Mouse (Mus musculus): ENCODE measurements around the gene Dap. TPM values are rescaled to one million over a fixed set of nuclear protein-coding genes. Genes with fewer than 3 reads are reported as not detected.

Gene Dap
- polyA plus RNA-seq, 1 experiment from 2014 or later, result 63.4 TPM

DNA sequence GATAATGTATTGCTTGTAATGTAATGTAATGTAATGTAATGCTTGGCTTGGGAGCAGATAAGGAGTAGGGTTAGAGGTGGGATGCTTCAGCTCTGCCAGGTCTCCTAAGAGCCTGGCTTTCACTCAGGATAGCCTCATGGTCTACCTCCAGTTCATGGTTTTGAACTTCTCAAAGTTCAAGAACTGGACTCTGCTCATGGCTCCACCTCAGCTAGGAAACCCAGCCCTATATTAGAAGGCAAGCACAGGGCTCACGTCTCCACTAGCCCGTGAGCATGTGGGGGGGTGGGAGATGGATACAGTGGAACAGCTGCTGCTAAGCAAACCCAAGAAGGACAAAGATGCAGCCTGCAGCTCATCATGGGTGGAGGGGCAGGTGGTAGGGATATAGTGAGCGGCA is 61.6 kb downstream of the Dap start:
- Histone ChIP-seq H3K4me2 (ENCODE audit: low read length) (no peak overlapping the region), H3K4me3 (ENCODE audit: control insufficient read depth in 1 of 2, insufficient read depth in 1 of 2, low read depth in 1 of 2, low read length in 2 of 2) (no peak overlapping the region), H3K36me3 (ENCODE audit: control insufficient read depth, insufficient read depth, low read length) (no peaks in the 10 kb centered on the region), H3K27ac (replicated peaks in 1 of 2; ENCODE audit: control insufficient read depth in 1 of 2, insufficient read depth in 1 of 2, low read depth in 2 of 2, low read length in 2 of 2) (no peak overlapping the region), H3K9ac (ENCODE audit: low read length) (no peak overlapping the region), H3K27me3 (ENCODE audit: control insufficient read depth, insufficient read depth, low read length) (no peaks in the 10 kb centered on the region), H3K9me3 (ENCODE audit: control insufficient read depth, low read length) (no peaks in the 10 kb centered on the region), H3K4me1 (ENCODE audit: control insufficient read depth in 2 of 2, insufficient read depth in 2 of 2, low read length in 2 of 2) (peaks cover 2 to 3% of the 10 kb centered on the region in 2 experiments)
- 93% methylated on average over 3 of the region's 3 CpGs for WGBS
- no peak for ATAC-seq (ENCODE audit: insufficient number of reproducible peaks, insufficient read depth, low FRiP score, low read depth)

DNA sequence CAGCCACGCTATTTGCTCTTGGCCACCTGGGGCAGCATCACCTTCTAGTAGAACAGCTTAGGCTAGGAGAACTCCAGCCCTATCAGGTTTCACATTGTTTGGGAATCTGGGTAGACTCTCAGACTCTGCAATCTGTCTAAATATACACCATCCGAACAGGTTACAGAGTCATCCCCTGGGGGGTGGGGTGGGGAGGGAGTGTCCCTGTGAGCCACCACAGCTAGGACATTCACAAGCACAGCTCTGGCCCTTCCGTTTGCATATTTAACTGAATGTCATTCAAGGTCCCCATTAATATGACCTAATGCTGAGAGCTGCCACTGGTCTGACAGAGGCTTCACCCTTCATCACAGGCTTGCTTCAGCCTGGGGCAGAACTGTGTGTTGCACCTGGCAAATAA is 68.5 kb downstream of the Dap start:
- peak overlapping the region; percentile 9; the same call in 1 of the 2 replicates for H3K4me2 ChIP-seq (ENCODE audit: low read length)
- H3K27me3 ChIP-seq (ENCODE audit: control insufficient read depth, insufficient read depth, low read length), result peaks cover 11% of the 10 kb centered on the region
- no peak overlapping the region; the same call in 1 of the 2 replicates for H3K9ac ChIP-seq (ENCODE audit: low read length)
- H3K4me3 ChIP-seq (ENCODE audit: control insufficient read depth in 1 of 2, insufficient read depth in 1 of 2, low read depth in 1 of 2, low read length in 2 of 2), result no peak overlapping the region
- ATAC-seq (ENCODE audit: insufficient number of reproducible peaks, insufficient read depth, low FRiP score, low read depth), result peak; percentile 82
- no peaks in the 10 kb centered on the region for H3K36me3 ChIP-seq (ENCODE audit: control insufficient read depth, insufficient read depth, low read length)
- peak overlapping the region; percentile 17 to 55; a peak in 3 of 4 replicates for H3K27ac ChIP-seq (replicated peaks in 1 of 2; ENCODE audit: control insufficient read depth in 1 of 2, insufficient read depth in 1 of 2, low read depth in 2 of 2, low read length in 2 of 2)
- no peaks in the 10 kb centered on the region for H3K9me3 ChIP-seq (ENCODE audit: control insufficient read depth, low read length)
- peaks cover 13 to 20% of the 10 kb centered on the region in 2 experiments for H3K4me1 ChIP-seq (ENCODE audit: control insufficient read depth in 2 of 2, insufficient read depth in 2 of 2, low read length in 2 of 2)
- WGBS, result 9% methylated on average over 3 of the region's 3 CpGs

DNA sequence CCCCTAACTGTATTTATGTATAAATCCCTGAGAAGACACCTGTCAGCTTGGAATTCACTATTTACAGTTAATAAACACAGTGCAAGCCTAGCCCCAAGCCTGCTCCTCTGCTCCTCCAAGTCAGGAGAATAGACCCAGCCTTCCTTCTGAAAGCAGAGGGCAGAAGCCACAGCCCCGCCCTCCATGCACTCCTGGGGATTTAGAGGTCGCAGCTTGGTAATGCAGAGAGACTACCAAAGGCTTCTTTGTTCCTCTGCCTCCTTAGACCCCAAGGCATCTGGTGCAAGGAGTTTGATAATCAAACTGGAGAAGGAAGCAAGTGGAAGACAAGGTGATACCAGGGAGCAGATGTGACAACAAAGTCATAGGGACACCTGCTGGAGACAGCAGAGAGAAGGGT is 70.2 kb downstream of the Dap start:
- Histone ChIP-seq H3K4me1 (ENCODE audit: control insufficient read depth in 2 of 2, insufficient read depth in 2 of 2, low read length in 2 of 2) (peaks cover 17 to 21% of the 10 kb centered on the region in 2 experiments), H3K4me3 (ENCODE audit: control insufficient read depth in 1 of 2, insufficient read depth in 1 of 2, low read depth in 1 of 2, low read length in 2 of 2) (no peak overlapping the region), H3K9me3 (ENCODE audit: control insufficient read depth, low read length) (no peaks in the 10 kb centered on the region), H3K36me3 (ENCODE audit: control insufficient read depth, insufficient read depth, low read length) (no peaks in the 10 kb centered on the region), H3K27me3 (ENCODE audit: control insufficient read depth, insufficient read depth, low read length) (peaks cover 11% of the 10 kb centered on the region), H3K4me2 (ENCODE audit: low read length) (no peak overlapping the region), H3K9ac (ENCODE audit: low read length) (no peak overlapping the region), H3K27ac (replicated peaks in 1 of 2; ENCODE audit: control insufficient read depth in 1 of 2, insufficient read depth in 1 of 2, low read depth in 2 of 2, low read length in 2 of 2) (no peak overlapping the region)
- 34% methylated on average over 2 of the region's 2 CpGs for WGBS
- no peak for ATAC-seq (ENCODE audit: insufficient number of reproducible peaks, insufficient read depth, low FRiP score, low read depth)

DNA sequence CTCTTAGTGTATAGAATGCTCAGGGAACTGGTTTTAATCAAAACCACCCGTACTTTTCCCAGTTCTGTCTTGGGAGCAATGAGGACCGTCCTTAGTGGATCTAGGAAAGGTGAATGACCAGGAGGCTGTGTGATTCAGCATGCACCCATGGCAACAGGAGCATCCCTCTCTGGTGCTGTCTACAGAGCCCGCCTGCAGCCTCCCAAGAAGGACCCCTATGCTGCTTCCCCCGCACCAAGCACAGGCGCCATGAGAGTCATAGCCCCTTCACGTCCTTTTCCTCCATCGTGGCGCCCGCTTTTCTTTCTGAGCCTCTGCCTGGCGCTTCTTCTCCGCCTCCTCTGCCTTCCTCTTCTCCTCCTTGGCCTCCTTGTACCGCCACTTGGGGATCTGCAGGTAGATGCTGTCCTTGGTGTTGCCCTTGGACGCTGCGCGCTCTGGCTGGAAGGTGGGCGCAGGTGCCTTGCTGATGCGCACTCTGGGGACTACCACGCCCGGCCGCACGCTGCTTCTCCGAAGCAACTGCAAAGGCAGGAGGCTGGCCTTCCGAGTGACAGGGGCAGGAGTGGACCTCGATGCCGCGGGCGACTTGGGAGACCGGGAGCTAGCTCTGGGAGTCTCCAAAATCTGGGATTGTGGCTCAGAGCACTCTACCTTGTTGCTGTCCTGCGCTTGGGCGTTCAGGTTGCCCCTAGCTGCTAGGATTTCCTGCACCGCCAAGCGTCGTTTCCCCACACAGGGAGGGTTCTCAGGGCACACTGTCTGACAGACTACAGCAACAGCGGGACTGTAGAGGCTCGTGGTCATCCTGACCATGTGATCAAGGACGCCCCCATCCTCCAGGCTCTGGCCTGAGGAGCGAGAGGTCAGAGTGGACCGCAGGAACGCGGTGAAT is 73.0 kb downstream of the Dap start:
- Histone ChIP-seq H3K27me3 (ENCODE audit: control insufficient read depth, insufficient read depth, low read length) (peaks cover 11% of the 10 kb centered on the region), H3K27ac (replicated peaks in 1 of 2; ENCODE audit: control insufficient read depth in 1 of 2, insufficient read depth in 1 of 2, low read depth in 2 of 2, low read length in 2 of 2) (no peak overlapping the region), H3K9me3 (ENCODE audit: control insufficient read depth, low read length) (no peaks in the 10 kb centered on the region), H3K4me1 (ENCODE audit: control insufficient read depth in 2 of 2, insufficient read depth in 2 of 2, low read length in 2 of 2) (peaks cover 23 to 29% of the 10 kb centered on the region in 2 experiments), H3K4me2 (ENCODE audit: low read length) (peak overlapping the region; percentile 54), H3K4me3 (ENCODE audit: control insufficient read depth in 1 of 2, insufficient read depth in 1 of 2, low read depth in 1 of 2, low read length in 2 of 2) (peak overlapping the region; percentile 1 to 12; a peak in 3 of 4 replicates), H3K36me3 (ENCODE audit: control insufficient read depth, insufficient read depth, low read length) (no peaks in the 10 kb centered on the region), H3K9ac (ENCODE audit: low read length) (peak overlapping the region; percentile 38; the same call in 1 of the 2 replicates)
- WGBS, result 19% methylated on average over 40 of the region's 40 CpGs
- ATAC-seq (ENCODE audit: insufficient number of reproducible peaks, insufficient read depth, low FRiP score, low read depth), result no peak

DNA sequence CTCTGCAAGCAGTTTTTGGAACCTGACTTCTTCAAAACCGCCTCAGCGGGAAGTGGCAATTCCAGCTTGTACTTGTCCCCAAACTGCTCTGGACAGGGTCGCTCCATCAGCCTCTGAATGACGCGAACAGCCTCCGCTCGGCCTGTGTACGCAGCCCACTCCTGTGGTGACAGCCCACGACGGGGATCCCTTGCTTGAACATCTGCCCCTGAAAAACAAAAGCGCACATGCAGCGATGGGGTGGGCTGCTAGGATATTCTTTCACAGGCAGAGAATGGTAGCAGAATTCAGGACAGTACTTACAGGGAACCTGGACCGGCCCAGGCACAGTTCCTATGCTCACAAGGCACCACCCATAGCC is 73.6 kb downstream of the Dap start:
- H3K9ac ChIP-seq (ENCODE audit: low read length), result no peak overlapping the region
- H3K4me2 ChIP-seq (ENCODE audit: low read length), result peak overlapping the region; percentile 54
- no peak for ATAC-seq (ENCODE audit: insufficient number of reproducible peaks, insufficient read depth, low FRiP score, low read depth)

DNA sequence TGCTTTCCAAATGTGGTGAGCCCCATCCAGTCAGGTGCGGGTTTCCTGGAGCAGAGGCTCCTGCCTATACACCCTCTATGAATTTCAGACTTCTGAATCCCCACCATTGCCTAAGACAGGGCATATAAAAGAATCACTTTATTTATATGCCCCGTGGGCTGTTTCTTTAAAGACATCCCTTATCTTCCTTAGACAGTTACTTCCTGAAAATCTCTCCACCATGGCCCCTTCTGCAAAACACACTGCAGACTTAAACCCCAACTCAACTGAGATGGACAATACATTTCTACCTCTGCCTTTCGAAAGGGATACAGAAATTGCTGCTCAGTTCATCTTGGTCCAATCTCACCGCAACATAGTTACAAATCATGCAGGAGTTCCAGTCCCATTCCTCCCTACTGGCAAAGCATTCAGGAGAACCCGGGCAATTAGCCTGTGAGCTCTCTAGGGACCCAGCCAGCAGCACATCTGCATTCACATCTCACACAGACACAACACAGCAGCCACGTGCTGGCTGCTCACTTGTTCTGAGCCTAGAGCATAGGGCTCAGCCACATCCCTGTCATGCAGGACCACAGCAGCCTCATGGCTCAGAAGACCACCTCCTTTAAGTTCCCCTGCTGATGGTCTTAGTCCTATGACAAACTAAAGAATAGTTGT is 75.3 kb downstream of the Dap start:
- no peak for ATAC-seq (ENCODE audit: insufficient number of reproducible peaks, insufficient read depth, low FRiP score, low read depth)
- H3K4me2 ChIP-seq (ENCODE audit: low read length), result no peak overlapping the region
- H3K4me1 ChIP-seq (ENCODE audit: control insufficient read depth in 2 of 2, insufficient read depth in 2 of 2, low read length in 2 of 2), result peaks cover 19 to 25% of the 10 kb centered on the region in 2 experiments
- 59% methylated on average over 6 of the region's 6 CpGs for WGBS
- no peak overlapping the region for H3K27ac ChIP-seq (replicated peaks in 1 of 2; ENCODE audit: control insufficient read depth in 1 of 2, insufficient read depth in 1 of 2, low read depth in 2 of 2, low read length in 2 of 2)
- no peaks in the 10 kb centered on the region for H3K36me3 ChIP-seq (ENCODE audit: control insufficient read depth, insufficient read depth, low read length)
- H3K4me3 ChIP-seq (ENCODE audit: control insufficient read depth in 1 of 2, insufficient read depth in 1 of 2, low read depth in 1 of 2, low read length in 2 of 2), result no peak overlapping the region
- no peak overlapping the region for H3K9ac ChIP-seq (ENCODE audit: low read length)
- H3K27me3 ChIP-seq (ENCODE audit: control insufficient read depth, insufficient read depth, low read length), result peaks cover 11% of the 10 kb centered on the region
- no peaks in the 10 kb centered on the region for H3K9me3 ChIP-seq (ENCODE audit: control insufficient read depth, low read length)

More for the DNA sequence above, 73.6 kb downstream of the Dap start:
- peaks cover 21 to 29% of the 10 kb centered on the region in 2 experiments for H3K4me1 ChIP-seq (ENCODE audit: control insufficient read depth in 2 of 2, insufficient read depth in 2 of 2, low read length in 2 of 2)
- no peak overlapping the region for H3K27ac ChIP-seq (replicated peaks in 1 of 2; ENCODE audit: control insufficient read depth in 1 of 2, insufficient read depth in 1 of 2, low read depth in 2 of 2, low read length in 2 of 2)
- no peaks in the 10 kb centered on the region for H3K36me3 ChIP-seq (ENCODE audit: control insufficient read depth, insufficient read depth, low read length)
- no peaks in the 10 kb centered on the region for H3K9me3 ChIP-seq (ENCODE audit: control insufficient read depth, low read length)
- peaks cover 11% of the 10 kb centered on the region for H3K27me3 ChIP-seq (ENCODE audit: control insufficient read depth, insufficient read depth, low read length)
- 27% methylated on average over 13 of the region's 13 CpGs for WGBS
- peak overlapping the region; percentile 1 to 12; a peak in 3 of 4 replicates for H3K4me3 ChIP-seq (ENCODE audit: control insufficient read depth in 1 of 2, insufficient read depth in 1 of 2, low read depth in 1 of 2, low read length in 2 of 2)

DNA sequence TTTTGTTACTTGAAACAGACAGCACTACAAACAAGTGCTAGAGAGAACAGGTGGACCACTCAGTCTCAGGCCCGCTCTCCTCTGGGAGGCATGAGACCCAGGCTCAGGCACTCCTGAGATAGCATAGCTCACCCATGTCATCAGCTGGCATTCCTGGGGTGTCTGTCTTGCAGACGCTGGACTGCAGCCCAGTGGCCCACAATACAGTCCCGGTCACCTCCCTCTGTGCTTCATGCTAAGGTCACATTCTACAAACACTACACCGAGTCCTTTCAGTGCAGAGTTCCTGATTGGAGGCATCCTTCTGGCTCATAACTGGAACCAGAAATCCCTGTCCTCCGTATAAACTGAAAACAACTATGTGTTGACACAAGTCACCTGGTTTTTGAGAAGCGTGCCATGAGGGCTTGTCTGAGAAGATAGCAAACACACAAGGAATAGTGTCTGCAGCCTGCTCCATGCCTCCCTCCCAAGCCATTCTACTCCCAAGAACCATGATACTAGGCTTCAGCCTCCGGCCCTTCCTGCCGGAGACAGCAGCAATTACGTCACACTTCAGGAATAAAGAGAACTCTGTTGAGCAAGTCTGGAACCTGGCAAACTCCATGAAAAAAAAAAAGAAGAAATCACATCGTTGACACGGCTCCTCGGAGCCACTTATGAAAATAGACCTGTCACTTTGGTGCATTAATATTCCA is 78.3 kb downstream of the Dap start:
- Histone ChIP-seq H3K36me3 (ENCODE audit: control insufficient read depth, insufficient read depth, low read length) (no peaks in the 10 kb centered on the region), H3K9me3 (ENCODE audit: control insufficient read depth, low read length) (no peaks in the 10 kb centered on the region), H3K4me1 (ENCODE audit: control insufficient read depth in 2 of 2, insufficient read depth in 2 of 2, low read length in 2 of 2) (peaks cover 25 to 26% of the 10 kb centered on the region in 2 experiments), H3K9ac (ENCODE audit: low read length) (no peak overlapping the region), H3K27ac (replicated peaks in 1 of 2; ENCODE audit: control insufficient read depth in 1 of 2, insufficient read depth in 1 of 2, low read depth in 2 of 2, low read length in 2 of 2) (peak overlapping the region; percentile 74 to 77), H3K4me3 (ENCODE audit: control insufficient read depth in 1 of 2, insufficient read depth in 1 of 2, low read depth in 1 of 2, low read length in 2 of 2) (no peak overlapping the region), H3K4me2 (ENCODE audit: low read length) (peak overlapping the region; percentile 37), H3K27me3 (ENCODE audit: control insufficient read depth, insufficient read depth, low read length) (no peaks in the 10 kb centered on the region)
- WGBS, result 10% methylated on average over 12 of the region's 12 CpGs
- ATAC-seq (ENCODE audit: insufficient number of reproducible peaks, insufficient read depth, low FRiP score, low read depth), result peak; percentile 79

All from heart, embryonic 14.5 days (tissue).